Mouse (Mus musculus) olfactory bulb, adult 2 months (tissue): ENCODE results near the gene Stard8. TPM values are rescaled to one million over a fixed set of nuclear protein-coding genes. Genes with fewer than 3 reads are reported as not detected.

Source experiments
- H3K27ac ChIP-seq: fragments of 200-500 bp; 2 replicates; pipeline ENCODE4 v1.5.1; 2012; ENCODE audit warnings: low read depth, low read length; ENCODE audit not compliant: insufficient read depth
- H3K4me1 ChIP-seq: fragments of 200-500 bp; 2 replicates; pipeline ENCODE4 v1.6.1; 2012; ENCODE audit warnings: low read length; ENCODE audit not compliant: control insufficient read depth, insufficient read depth
- H3K4me3 ChIP-seq: fragments of 200-500 bp; 2 replicates; pipeline ENCODE4 v1.5.1; 2012; ENCODE audit warnings: mild to moderate bottlenecking, low read depth, low read length, moderate library complexity; ENCODE audit not compliant: insufficient read depth
- CTCF ChIP-seq: fragments of 200-500 bp; IDR thresholded peaks from 2 replicates; pipeline ENCODE4 v1.5.1; 2012; ENCODE audit warnings: low read depth, mild to moderate bottlenecking, low read length, moderate library complexity; ENCODE audit not compliant: insufficient read depth
- POLR2A ChIP-seq: fragments of 200-500 bp; IDR thresholded peaks from 2 replicates; pipeline ENCODE4 v1.6.1; 2012; ENCODE audit warnings: mild to moderate bottlenecking, low read depth, low read length, moderate library complexity; ENCODE audit not compliant: insufficient read depth
- WGBS: fragments of 180-500 bp; shearing (Covaris S2); methylation state at CpG from one replicate; pipeline ENCODE4 v1.1.7; 2018; 5-methylcytosine and 5-hydroxymethylcytosine counted together
- polyA plus RNA-seq: library from polyadenylated mRNA; stranded (reverse); fragments of >200 nt; gene quantifications from 2 replicates; pipeline ENCODE4 v1.2.4, GENCODE M21; 2012; ENCODE audit warnings: low replicate concordance; ENCODE audit not compliant: missing spikeins, insufficient read depth, insufficient read length

Stard8 gene
- polyA plus RNA-seq, 1 experiment, result not detected

- TF ChIP-seq CTCF (no peak), POLR2A (no peak)
- Histone ChIP-seq H3K4me3 (peak overlapping the region; percentile 5; the same call in 1 of the 2 replicates), H3K4me1 (peaks cover 31% of the 10 kb centered on the region), H3K27ac (peak overlapping the region; percentile 73)
- 40% methylated on average over 7 of the region's 7 CpGs for WGBS
Observed at GRCm38 (mm10) chrX:99054512-99054911, 51.5 kb downstream of the Stard8 start.

DNA sequence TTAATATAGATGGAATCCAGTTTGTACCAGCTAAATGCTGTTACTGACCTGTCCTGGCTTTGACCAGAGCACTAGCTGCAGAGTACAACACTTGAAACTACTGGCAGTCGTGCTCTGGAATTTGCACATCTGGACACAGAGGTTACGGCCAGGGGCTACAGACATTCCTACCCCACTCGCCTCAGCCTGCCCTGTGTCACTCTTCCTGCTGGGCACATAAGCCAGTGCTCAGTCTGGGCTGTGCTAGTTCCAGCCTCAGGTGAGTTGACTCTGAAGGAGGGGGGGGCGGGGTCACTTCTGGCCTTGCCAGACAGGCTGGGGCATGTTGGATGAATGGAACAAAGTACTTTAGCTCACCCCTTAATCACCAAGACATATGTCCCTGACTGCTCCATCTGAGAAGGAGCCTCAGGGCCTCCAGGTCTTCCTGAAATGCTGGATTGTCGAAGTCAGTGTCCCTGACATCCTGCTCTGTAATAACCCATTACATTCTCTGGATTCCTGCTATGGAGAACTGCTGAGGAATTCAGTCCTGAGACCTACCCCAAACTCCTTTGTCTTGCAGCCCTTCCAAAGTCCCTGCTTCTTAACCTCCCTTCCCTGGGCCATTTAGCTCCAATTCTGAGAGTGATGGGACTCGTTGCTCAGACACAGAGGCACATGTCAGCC is 54.9 kb downstream of the Stard8 start:
- no peak overlapping the region for H3K27ac ChIP-seq
- WGBS, result 73% methylated on average over 6 of the region's 6 CpGs
- peaks cover 14% of the 10 kb centered on the region for H3K4me1 ChIP-seq
- H3K4me3 ChIP-seq, result no peak overlapping the region
- TF ChIP-seq POLR2A (no peak), CTCF (no peak)

DNA sequence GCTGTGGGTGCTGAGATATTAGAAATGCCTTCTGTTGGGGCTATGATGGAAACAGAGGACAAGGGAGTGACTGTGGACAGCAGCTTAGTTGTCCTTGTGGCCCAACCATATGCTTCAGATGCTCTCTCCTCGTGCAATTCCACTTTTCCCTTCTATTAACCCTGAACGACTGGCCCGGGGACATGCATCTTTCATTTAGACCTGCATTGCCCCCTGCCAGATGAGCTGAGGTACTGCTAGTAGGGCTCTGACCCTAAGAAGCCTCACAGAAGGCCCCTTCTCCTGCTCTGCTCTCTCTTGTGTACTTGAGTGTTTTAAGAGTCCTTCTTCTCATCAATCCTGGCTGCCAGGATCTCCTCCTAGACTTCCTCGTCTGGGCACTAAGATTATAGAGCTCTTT is 56.1 kb downstream of the Stard8 start:
- H3K4me3 ChIP-seq, result no peak overlapping the region
- H3K4me1 ChIP-seq, result peaks cover 7% of the 10 kb centered on the region; the same call in 1 of the 2 replicates
- no peak overlapping the region for H3K27ac ChIP-seq
- 30% methylated on average over 4 of the region's 4 CpGs for WGBS
- no peak for TF ChIP-seq CTCF
- no peak for TF ChIP-seq POLR2A

- no peak for TF ChIP-seq CTCF
- no peak for TF ChIP-seq POLR2A
- 91% methylated on average over 9 of the region's 9 CpGs for WGBS
- H3K4me1 ChIP-seq, result 0 out of 2 replicates have a peak, but pooled peaks cover 2% of the 10 kb centered on the region
- no peak overlapping the region for H3K4me3 ChIP-seq
- no peak overlapping the region for H3K27ac ChIP-seq
Observed at GRCm38 (mm10) chrX:99065582-99065981, 62.5 kb downstream of the Stard8 start.

GRCm38 (mm10) chrX:99066550-99066949 is 63.5 kb downstream of the Stard8 start:
- Histone ChIP-seq H3K4me3 (no peak overlapping the region), H3K27ac (no peak overlapping the region), H3K4me1 (0 out of 2 replicates have a peak, but pooled peaks cover 2% of the 10 kb centered on the region)
- TF ChIP-seq POLR2A, result no peak
- 83% methylated on average over 9 of the region's 9 CpGs for WGBS

GRCm38 (mm10) chrX:99067232-99067631 is 64.2 kb downstream of the Stard8 start:
- Histone ChIP-seq H3K4me1 (0 out of 2 replicates have a peak, but pooled peaks cover 2% of the 10 kb centered on the region), H3K27ac (no peak overlapping the region), H3K4me3 (no peak overlapping the region)
- no peak for TF ChIP-seq CTCF
- no peak for TF ChIP-seq POLR2A
- WGBS, result 83% methylated on average over 7 of the region's 7 CpGs

GRCm38 (mm10) chrX:99067671-99068151 is 64.7 kb downstream of the Stard8 start:
- TF ChIP-seq POLR2A (no peak), CTCF (no peak)
- WGBS, result 77% methylated on average over 9 of the region's 9 CpGs
- H3K27ac ChIP-seq, result no peak overlapping the region
- 0 out of 2 replicates have a peak, but pooled peaks cover 2% of the 10 kb centered on the region for H3K4me1 ChIP-seq
- H3K4me3 ChIP-seq, result no peak overlapping the region

- 94% methylated on average over 7 of the region's 7 CpGs for WGBS
- no peak overlapping the region for H3K4me3 ChIP-seq
- TF ChIP-seq POLR2A (no peak), CTCF (no peak)
Observed at GRCm38 (mm10) chrX:99071188-99071587, 68.1 kb downstream of the Stard8 start.

DNA sequence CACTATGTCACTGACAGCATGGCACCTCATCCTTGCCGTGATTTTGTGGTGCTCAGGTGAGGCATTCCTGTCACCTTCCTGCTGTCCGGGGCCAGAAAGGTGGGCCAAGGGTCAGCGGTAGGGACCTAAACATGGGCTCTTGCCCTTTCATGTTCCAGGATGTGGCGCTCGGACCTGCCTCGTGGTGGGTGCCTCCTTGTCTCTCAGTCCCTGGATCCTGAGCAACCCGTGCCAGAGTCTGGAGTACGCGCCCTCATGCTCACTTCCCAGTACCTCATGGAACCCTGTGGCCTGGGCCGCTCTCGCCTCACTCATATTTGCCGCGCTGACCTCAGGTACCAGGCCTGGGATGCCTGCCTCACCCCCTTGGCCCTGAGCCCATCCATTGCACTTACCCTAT is 69.5 kb downstream of the Stard8 start:
- Histone ChIP-seq H3K4me1 (no peaks in the 10 kb centered on the region), H3K27ac (no peak overlapping the region), H3K4me3 (no peak overlapping the region)
- WGBS, result 96% methylated on average over 13 of the region's 13 CpGs
- TF ChIP-seq POLR2A (no peak), CTCF (no peak)

More at GRCm38 (mm10) chrX:99071188-99071587, 68.1 kb downstream of the Stard8 start:
- Histone ChIP-seq H3K4me1 (0 out of 2 replicates have a peak, but pooled peaks cover 2% of the 10 kb centered on the region), H3K27ac (no peak overlapping the region)

DNA sequence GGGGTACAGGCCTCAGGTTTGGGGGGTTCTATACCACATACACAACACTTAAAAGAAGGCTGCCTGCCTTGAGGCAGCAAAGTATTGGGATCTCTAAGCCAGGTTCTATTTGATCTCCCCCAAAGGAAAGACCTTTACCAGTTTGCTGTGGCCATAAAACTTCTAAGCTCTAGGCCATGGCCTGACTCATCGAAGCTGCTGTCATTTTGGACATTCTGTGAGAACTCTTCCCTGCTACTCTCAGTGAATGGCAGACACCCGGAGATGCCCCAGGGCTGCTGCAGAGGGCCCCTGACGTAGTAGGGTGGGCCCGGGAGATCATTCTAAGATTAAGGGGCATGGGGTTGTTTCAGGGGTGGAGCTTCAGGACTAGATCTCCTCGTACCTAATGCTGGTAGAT is 72.1 kb downstream of the Stard8 start:
- peaks cover 3% of the 10 kb centered on the region; the same call in 1 of the 2 replicates for H3K4me1 ChIP-seq
- no peak overlapping the region for H3K4me3 ChIP-seq
- TF ChIP-seq CTCF (no peak), POLR2A (no peak)
- 81% methylated on average over 5 of the region's 5 CpGs for WGBS
- H3K27ac ChIP-seq, result no peak overlapping the region
